Mouse (Mus musculus): ENCODE measurements around the gene Scap.
"Not testable (repeated sequence)": the region's sequence is repeated elsewhere in the genome, so short reads cannot be mapped to it uniquely, and the experiment has no call there.

Gene Scap

DNA sequence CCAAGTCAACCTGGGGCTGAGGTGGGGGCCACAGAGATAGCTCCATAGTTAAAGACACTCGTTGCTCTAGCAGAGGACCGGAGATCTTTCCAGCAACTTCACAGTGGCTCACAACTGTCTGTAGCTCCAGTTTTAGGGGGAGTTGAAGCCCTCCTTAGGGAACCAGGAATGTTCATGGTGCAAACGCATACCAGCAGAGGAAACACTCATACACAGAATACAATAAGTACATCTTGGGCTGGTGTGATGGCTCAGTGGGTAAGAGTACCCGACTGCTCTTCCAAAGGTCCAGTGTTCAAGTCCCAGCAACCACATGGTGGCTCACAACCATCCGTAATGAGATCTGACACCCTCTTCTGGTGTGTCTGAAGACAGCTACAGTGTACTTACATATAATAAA, 2.2 kb upstream of the Scap start:
- DNase-seq (ENCODE audit: low spot score), result not testable (repeated sequence)

DNA sequence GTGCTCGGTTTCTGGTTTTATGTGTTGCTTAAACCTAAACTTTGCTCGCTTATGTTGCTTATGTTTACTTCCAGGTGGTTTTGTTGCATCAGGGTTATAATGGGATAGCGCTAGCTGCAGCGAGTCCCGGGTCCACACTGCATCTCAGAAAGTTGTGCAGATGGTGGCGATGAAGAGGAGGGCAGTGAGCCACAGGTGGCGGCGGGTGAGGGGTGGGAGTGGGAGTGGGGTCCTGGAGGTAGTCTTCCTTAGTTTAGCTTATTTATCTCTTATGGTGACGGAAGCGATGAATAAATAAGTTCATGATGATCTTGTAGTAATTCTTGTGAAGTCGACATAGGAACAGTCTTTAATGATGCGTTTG, 790 bp downstream of the Scap start:
- no peak for DNase-seq (ENCODE audit: low spot score)

DNA sequence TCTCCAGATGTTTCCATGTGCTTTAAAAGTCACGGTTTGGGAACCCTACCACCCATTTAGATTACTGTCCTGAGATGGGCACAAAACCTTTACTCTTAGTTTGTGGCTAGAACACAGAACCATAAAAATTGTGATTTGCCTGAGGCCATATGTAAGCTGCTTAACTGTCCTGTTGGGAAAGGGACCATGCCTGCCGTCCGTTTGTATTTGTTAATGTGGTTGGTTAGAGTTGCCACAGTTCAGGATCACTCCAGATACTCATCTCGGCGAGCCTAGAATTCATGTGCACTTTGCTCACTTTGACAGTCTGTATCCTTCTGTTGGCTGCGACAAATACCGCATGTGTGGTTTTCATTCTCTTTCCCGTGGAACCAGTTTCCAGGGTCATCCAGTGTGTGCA, 1.8 kb downstream of the Scap start:
- DNase-seq (ENCODE audit: low spot score), result no peak

DNA sequence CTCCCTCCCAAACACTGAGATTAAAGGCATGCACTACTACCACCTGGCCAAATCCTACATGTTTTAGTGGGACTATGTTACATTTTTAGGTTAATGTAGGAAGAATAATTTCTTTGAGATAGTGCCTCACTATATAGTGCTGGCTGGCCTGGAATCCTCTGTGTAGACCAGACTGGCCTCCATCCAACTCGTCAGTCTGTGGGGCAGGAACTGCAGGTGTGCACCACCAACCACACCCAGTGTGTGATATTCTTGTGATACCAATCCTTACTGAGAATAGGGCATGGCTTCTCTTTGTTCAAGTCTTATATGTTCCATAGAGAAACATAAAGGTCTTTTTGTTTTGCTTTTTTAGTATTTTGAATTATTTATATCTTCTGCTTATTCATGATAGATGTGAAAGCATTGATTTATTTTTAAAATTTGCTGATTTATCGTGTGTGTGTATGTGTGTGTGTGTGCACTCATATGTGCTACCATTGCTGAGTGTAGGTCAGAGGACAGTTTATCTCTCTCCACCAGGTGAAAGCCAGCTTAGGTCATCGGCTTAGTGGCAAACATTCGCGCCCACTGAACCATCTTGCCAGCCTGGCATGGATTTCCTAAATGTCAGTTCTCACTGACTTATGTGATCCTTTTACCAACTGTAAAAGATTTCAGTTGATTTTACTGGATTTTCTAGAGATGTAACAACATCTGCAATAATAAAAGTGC, 7.1 kb downstream of the Scap start:
- no peak for DNase-seq (ENCODE audit: low spot score)

DNA sequence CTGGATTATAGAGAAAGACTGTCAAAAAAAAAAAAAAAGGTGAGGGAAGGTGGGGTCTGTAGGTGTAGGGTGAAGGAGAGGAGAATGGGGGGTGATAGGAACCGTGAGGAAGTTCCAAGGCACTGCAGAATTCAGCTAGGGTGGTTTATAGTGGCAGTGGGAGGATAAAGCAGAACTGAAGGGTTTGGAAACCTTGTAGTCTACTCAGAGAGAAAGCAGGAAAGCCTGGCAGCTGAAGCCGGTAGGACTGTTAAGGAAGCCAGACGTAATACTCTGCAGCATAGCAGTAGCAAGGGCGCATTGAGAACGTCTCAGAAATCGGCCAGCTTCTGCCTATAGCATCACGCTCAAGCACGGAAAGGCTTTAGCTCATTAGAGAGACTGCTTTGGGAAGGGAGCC, 8.9 kb downstream of the Scap start:
- no peak for DNase-seq (ENCODE audit: low spot score)

DNA sequence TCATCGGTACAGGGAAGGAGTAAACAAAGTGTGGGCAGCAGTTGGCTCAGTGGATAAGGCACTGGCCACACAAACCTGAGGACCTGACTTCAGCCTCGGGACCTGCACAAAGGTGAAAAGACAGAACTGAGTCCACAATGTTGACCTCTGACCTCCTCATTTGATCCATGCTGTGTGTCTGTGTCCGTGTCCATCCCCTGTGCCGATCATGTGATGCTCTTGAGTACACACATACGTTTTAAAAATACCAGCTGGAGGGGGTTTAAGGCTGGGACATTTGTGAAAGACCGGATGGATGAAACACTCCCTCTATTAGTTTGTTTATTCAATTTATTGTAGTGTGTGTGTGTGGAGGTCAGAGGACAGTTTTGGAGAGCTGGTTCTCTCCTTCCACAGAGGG, 10.7 kb downstream of the Scap start:
- no peak for DNase-seq (ENCODE audit: low spot score)

DNA sequence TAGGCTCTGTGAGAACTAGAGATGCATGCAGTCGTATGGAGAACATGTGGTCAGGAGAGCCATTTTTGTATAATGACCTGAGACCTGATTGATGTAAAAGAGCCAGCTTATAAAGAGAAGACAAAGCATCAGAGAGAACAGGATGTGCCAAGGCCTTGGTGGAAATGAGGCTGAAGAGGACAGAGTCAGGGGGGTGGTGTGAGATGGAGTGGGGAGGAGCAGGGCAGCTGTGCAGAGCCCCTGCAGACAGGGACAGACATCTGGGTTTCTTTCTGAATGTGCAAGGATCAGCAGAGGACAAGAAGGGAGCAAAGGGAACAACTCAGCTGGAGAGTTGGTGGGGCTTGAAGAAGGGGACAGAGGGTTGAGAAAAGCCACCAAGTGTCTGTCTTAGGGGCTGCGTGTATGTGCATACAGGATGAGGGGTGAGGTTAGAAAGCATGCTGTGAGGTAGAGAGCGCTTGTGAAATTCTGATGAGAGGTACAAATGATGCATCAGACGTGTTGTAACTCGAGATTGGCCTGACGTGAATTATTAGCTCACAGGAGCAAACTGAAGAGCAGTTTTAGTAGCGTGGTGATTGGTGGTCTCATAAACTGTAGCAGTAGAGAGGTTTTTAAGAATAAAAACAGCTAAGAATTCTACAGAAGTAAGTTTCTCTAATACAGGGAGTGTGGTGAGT, 12.1 kb downstream of the Scap start:
- no peak for DNase-seq (ENCODE audit: low spot score)

DNA sequence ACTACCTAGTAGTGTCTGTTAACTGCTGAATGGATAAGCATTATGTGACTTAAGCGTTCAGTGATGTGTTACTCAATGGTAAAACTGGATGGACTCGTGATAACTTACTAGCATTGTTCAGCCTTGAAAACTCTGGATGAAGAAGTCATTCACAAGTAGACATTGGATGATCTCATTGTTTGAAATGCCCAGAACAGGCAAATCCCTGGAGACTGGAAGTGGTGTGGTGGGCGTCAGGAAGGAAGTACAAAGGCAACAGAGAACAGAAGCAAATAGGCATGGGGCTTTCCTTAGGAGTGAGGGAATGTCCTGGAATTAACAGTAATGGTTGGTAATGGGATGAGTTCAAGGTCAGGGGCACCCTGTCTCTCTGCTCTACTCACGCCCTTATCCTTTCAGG, 15.8 kb downstream of the Scap start:
- no peak for DNase-seq (ENCODE audit: low spot score)

DNA sequence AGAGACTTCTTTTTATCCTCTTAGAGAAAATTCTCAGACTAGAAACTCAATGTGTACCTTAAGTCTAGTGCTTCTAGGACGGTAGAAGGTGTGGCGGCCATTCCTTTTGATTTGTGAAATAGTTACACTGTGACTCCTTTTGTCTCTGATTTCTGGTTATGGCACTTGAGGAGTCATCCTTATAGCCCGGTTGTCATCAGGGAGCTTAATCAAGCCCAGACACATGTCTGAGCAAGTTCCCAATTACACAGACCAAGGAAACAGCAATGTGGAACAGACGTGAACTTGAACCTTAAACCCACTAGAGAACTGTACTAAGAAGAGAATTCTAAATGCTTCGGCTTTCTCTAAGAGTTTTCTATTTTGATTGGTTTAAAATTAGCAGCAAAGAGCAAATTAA, 17.1 kb downstream of the Scap start:
- DNase-seq (ENCODE audit: low spot score), result no peak

DNA sequence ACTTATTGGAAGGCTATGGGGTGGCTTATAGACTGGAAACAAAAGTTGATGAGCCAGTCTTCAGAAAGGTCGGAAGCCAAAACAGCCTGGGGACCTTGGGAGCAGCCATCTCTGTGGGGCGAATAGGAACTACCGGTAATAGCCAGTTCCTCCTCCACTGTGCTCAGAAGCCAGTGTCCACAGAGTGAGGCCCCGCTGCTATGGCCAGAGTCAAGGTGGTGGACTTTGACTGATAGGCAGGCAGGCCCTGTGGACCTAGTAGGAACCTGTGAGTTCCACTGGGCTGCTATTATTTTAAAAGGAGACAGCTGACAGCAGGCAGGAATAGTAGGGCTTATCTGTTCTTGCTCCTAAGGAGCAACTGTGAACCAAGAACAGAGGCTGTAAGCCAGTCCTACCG, 17.5 kb downstream of the Scap start:
- DNase-seq (ENCODE audit: low spot score), result no peak

DNA sequence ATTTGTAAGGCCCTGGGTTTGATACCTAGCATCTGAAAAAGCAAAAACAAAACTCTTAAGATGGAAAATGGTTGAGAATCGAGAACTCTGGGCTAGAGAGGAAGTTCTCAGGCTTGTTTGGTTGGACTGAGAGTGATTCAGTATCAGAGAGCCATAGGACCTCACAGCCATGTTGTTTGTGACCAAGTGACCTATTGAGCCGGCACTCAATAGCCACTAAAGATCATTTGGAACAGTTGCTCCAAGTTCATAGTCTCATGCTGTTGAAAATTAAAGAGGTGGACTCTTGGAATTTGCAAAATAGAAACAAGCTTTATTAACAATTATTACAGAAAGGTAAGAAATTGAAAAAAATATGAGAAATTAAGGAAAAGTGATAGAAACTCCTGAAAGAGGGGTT, 18.3 kb downstream of the Scap start:
- DNase-seq (ENCODE audit: low spot score), result no peak

DNA sequence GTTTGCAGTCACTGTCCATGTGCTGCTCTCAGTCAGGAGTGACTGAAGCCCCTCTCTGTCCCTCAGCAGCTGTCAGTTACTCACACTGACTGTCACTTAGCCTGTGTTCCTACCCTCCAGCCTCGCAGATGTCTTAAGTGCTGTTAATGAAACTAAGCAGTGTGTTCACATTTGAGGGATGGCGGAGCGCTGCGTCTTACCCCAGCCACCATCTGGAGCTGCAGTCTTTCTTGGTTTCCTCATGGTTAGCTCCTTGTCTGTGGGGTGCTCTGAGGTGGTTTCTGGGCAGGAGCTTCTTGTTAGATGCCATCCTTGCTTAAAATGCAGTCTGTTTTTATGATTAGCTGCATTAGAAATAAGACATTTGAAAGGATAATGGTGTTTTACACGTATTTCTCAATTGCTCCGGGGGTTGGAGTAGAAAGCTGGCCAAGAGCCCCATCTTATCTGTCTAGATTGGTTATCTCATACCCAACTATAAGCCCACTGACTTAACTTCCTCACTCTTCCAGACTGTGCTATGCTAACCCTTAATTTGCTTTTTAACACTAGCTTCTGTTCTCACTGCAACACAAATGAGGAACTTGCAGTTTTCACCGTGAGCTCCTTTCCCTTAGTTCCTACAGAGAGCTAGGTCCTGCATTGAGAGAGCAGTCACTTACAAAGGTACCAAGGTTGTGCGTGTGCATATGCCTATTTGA, 19.0 kb downstream of the Scap start:
- DNase-seq (ENCODE audit: low spot score), result no peak

DNA sequence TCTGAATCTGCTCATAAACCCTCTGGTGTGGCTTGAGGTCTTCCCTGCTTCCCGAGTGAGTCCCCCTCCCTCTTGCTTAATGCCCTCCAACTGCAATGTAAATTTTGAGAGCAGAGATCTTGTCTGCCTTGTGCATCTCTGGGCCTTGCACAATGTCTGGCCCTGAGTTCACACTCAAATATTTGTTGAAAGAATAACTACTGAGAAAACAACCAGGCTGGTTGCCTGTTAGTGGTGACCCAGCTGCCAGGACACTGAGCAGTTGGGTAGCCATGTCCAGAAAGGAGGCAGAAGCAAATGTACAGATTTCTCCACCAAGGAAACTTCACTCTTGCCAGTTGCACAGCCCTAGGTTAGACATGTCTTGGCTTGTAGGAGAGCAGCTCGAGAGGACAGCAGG, 25.3 kb downstream of the Scap start:
- no peak for DNase-seq (ENCODE audit: low spot score)

DNA sequence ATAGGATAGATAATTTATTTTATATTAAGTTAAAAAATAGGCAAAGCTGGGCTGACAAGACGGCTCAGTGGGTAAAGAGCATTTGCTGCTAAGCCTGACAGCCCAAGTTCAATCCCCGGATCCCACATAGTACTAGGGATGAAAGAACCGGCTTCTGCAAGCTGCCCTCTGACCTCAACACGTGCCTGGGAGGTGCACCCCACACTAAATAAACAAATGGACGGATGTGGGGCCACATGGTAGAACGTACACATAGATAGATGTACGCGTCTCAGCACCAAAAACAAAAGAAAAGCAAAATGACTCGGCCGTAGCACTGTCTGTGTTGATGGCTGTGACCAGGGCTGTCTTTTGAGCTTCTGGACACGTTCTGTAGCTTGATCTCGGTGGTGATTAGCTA, 28.2 kb downstream of the Scap start:
- no peak for DNase-seq (ENCODE audit: low spot score)

DNA sequence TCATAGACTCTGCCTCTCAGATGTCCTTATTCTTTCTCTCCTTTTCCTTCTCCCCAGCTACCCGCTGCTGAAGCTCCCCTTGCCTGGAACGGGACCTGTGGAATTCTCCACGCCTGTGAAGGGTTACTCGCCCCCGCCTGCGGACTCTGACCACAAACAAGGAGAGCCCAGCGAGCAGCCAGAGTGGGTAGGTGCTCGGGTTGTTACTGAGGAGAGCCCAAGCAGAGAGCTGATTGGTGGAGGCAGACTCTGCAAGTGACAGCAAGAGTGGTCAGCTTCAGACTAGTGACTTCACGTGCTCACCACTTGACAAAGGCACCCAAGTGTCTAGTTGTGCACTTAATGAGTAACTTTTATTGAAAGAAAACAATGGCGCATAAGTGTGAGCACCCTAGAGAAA, 29.2 kb downstream of the Scap start:
- no peak for DNase-seq (ENCODE audit: low spot score)

DNA sequence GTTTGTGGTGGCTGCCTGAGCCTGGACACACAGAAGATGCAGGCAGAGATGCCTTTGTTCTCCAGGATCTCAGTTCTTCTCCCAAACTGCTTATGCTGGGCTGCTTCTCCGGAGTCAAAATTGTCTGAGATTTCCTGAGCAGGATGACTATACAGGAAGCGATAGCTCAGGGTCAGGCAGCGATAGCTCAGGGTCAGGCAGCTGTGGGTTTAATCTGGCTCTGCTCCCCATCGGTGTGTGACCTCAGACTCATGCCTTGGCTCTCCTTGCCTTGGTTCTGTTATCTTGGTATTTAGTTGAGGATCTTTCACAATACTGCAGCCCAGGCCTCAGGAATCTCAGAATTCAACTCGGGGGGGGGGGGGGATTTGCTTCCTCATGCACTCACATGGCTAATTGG, 33.7 kb downstream of the Scap start:
- DNase-seq (ENCODE audit: low spot score), result no peak

DNA sequence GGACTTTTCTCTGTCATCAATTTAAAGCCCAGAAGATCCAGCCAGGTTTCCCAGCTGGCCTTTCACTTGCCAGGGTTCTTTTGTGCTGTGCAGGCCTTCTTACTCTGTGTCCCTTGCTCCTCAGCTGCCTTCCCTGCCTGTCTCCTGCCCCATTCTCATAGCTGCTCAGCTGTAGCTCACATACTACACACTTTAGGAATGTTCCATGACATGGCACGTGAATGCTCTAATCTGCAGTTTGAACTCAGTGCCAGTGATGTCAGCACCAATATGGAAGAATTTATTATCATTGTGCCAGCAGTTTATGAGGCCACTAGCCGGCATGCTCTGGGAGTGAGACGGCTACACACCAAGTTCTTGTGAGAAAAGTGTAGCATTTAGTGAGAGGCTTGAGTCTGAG, 36.8 kb downstream of the Scap start:
- no peak for DNase-seq (ENCODE audit: low spot score)

DNA sequence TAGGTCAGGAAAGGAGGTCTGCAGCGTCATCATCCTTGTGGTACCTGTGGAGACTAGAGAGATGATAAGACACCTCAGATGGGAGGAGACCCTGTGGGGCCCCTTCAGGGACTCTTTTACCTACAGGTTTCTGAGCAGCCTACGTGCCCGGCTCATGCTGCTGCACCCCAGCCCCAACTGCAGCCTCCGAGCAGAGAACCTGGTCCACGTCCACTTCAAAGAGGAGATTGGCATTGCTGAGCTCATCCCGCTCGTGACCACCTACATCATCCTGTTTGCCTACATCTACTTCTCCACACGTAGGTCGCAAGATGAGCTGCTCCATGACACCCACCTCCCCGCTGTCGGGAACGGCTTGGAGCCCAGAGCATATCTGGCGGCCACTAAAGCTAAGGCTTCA, 40.8 kb downstream of the Scap start:
- no peak for DNase-seq (ENCODE audit: low spot score)

DNA sequence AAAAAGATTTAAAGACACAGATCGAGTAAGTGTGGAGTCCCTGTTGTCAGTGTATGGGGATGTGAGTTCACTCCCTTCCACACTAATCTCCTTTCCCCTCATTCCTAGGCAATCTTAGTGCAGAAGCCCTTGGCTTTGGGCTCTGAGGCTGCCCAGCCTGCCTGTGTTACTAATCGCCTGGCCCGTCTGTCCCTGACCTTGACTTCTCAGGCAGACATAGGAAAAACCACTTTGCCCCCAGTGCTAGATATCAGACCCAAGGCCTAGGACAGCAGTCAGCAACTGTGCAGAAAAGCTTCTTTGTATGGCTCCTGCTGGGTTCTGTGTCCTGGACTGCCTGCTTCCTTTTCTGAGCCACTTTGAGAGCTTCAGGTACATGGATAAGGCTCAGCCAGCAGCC, 42.6 kb downstream of the Scap start:
- DNase-seq (ENCODE audit: low spot score), result no peak

DNA sequence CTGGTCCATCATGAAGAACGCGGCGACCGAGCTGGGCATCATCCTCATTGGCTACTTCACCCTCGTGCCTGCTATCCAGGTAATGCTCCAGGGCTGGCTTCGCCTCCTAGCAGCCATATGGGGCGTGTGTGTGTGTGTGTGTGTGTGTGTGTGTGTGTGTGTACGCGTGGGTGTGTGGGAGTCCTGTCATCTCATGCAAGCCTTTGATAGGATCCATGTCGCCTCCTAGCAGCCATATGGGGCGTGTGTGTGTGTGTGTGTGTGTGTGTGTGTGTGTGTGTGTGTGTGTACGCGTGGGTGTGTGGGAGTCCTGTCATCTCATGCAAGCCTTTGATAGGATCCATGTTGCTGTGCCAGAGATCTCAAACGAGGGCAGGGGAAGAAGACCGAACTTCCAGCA, 44.6 kb downstream of the Scap start:
- DNase-seq (ENCODE audit: low spot score), result not testable (repeated sequence)

DNA sequence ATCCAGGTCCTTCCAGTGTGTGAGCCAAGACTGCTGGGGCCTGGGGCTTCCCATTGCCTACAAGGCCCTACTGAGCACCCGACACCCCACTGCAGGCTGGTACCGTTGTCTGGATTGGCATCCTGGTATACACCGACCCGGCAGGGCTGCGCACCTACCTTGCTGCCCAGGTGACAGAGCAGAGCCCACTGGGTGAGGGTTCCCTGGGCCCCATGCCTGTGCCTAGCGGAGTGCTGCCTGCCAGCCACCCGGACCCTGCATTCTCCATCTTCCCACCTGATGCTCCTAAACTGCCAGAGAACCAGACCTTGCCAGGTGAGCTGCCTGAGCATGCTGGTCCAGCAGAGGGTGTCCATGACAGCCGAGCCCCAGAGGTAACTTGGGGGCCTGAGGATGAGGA, 46.3 kb downstream of the Scap start:
- DNase-seq (ENCODE audit: low spot score), result no peak

DNA sequence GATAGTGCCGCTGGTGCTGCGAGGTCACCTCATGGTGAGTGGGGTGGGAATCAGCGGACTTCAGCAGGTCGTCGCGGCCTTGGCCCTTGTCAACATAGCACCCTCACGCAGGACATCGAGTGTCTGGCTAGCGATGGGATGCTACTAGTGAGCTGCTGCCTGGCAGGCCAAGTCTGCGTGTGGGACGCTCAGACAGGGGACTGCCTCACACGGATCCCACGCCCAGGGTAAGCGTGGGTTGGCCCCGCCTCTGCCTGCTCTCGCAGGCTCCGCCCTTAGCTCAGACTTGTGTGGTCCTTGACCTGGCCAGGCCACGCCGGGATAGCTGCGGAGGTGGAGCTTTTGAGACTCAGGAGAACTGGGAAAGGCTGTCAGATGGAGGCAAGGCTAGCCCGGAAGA, 47.6 kb downstream of the Scap start:
- no peak for DNase-seq (ENCODE audit: low spot score)

DNA sequence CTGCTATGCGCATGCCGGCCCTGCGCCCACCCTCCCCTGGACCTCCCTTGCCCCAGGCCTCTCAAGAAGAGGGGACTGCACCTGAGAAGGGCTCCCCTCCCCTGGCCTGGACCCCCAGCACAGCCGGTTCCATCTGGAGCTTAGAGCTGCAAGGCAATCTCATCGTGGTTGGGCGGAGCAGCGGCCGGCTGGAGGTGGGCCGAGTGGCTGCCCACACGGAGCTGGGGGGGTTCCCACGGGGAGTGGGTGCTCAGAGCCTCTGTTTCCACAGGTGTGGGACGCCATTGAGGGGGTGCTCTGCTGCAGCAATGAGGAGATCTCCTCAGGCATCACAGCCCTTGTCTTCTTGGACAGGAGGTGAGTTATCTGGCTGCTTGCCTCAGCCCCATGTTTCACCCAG, 48.2 kb downstream of the Scap start:
- DNase-seq (ENCODE audit: low spot score), result no peak

All from spleen, adult 12 weeks (tissue).